9 mouse cellular contexts compared by ENCODE assay signal in the genomic region with DNA sequence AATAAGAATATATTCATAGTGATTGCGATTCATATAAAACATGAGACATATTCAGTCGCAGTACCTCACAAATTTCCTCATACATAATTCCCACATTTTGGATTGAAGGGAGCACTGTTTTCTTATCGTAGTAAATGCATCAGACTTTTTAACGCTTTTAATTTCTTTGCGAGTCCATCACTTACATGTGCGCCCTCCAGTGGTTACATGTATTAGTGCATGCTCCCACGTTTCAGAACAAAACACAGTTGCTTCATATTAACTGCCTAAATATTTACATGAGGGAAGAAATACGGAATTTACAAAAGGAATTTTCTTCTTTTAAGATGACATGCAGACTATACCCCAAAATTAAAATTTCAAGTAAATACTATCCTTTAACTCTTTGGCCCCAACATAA. TPM values are rescaled to one million over a fixed set of nuclear protein-coding genes. Genes with fewer than 3 reads are reported as not detected.
DNase-seq lines count a peak whose midpoint lies in the region; ATAC-seq lines count a peak whose summit lies in the region.
"Had no signal": no experiment of that assay in that cellular context is flagged by ENCODE, and none has a peak within 500 bp of the region (broad histone marks: within the 10 kb centered on the region; RNA-seq: fewer than 3 reads in every experiment).

No protein-coding gene starts in this region.

- DNase-seq in heart, postnatal 4 days = peak; percentile 23
- DNase-seq in heart, embryonic 10.5 days (ENCODE audit: low spot score) = no peak
- DNase-seq in right cerebral cortex, postnatal 4 days = peak; percentile 31
- no peak for DNase-seq in right cerebral cortex, adult 18-20 months
- DNase-seq in c-Kit-positive CD71-negative TER-119-negative erythroid progenitor cells, embryonic 14.5 days (ENCODE audit: low read depth) = peak; percentile 14
- peak; percentile 26 for DNase-seq in lung, postnatal 14 days

- ATAC-seq in activated CD4-positive, CD25-positive, alpha-beta regulatory T cell, adult 4 months = no peak

- H3K36me3 ChIP-seq in heart, embryonic 10.5 days = no peaks in the 10 kb centered on the region
- H3K36me3 ChIP-seq: embryonic facial prominence, embryonic 12.5 days had no signal

- H3K27ac ChIP-seq in heart, embryonic 10.5 days = no peak overlapping the region
- H3K27ac ChIP-seq: embryonic facial prominence, embryonic 12.5 days had no signal

- no peak overlapping the region for H3K4me3 ChIP-seq in heart, embryonic 10.5 days
- H3K4me3 ChIP-seq: embryonic facial prominence, embryonic 12.5 days had no signal

- H3K9me3 ChIP-seq in heart, embryonic 10.5 days = peaks cover under 1% of the 10 kb centered on the region; the same call in 1 of the 2 replicates

- H3K4me1 ChIP-seq in heart, embryonic 10.5 days = no peaks in the 10 kb centered on the region
- H3K4me1 ChIP-seq: embryonic facial prominence, embryonic 12.5 days had no signal

- 0 out of 2 replicates have a peak, but pooled peaks cover under 1% of the 10 kb centered on the region for H3K27me3 ChIP-seq in heart, embryonic 10.5 days (ENCODE audit: insufficient read depth, poor library complexity, severe bottlenecking)

- 21% methylated on average over 8 of the region's 8 CpGs for WGBS in heart, embryonic 10.5 days

RNA-seq across cellular contexts. Expression of a gene that starts 8.4 kb away (rescaled TPM):
- 1 to 10 TPM; 1.2 to 1.6 TPM for total RNA-seq in heart, postnatal 4 days (2021)
- 3.3 and 5.5 TPM in 2 replicates for polyA plus RNA-seq in heart, embryonic 10.5 days (2016; fragmentation: Nextera tagmentation; extraction: Ambion mirVana)
- under 1 TPM in 1 of 2 experiments, not detected in 1; 0.18 TPM for polyA plus RNA-seq in activated CD4-positive, CD25-positive, alpha-beta regulatory T cell, adult 4 months (2017; shearing (Covaris generic))
- total RNA-seq: neutrophil, adult 5-6 weeks had no signal

RNA-seq across cellular contexts. Expression of a gene that starts 36.0 kb away (rescaled TPM):
- 1 to 10 TPM; 5.4 to 5.6 TPM for total RNA-seq in heart, postnatal 4 days (2021)
- polyA plus RNA-seq in heart, embryonic 10.5 days (2016; fragmentation: Nextera tagmentation; extraction: Ambion mirVana) = 18.6 and 24.3 TPM in 2 replicates
- polyA plus RNA-seq in activated CD4-positive, CD25-positive, alpha-beta regulatory T cell, adult 4 months (2017; shearing (Covaris generic)) = under 1 TPM in 1 of 2 experiments, not detected in 1; 0.18 TPM
- total RNA-seq: neutrophil, adult 5-6 weeks had no signal

RNA-seq across cellular contexts. Expression of a gene that starts 51.5 kb away (rescaled TPM):
- under 1 TPM; 0.33 to 0.41 TPM for total RNA-seq in heart, postnatal 4 days (2021)
- polyA plus RNA-seq in heart, embryonic 10.5 days (2016; fragmentation: Nextera tagmentation; extraction: Ambion mirVana) = 1.5 and 4.2 TPM in 2 replicates
- not detected for polyA plus RNA-seq in activated CD4-positive, CD25-positive, alpha-beta regulatory T cell, adult 4 months (2017; shearing (Covaris generic))
- total RNA-seq: neutrophil, adult 5-6 weeks had no signal

Comparison
In these comparisons a context has a peak if more than half of its experiments do, and no peak if none do; other contexts are left out.
1. DNase-seq: peak in heart, postnatal 4 days (single experiment), right cerebral cortex, postnatal 4 days (single experiment), c-Kit-positive CD71-negative TER-119-negative erythroid progenitor cells, embryonic 14.5 days (single experiment) and lung, postnatal 14 days (single experiment); none in heart, embryonic 10.5 days (single experiment) and right cerebral cortex, adult 18-20 months (single experiment).
2. RNA of a gene that starts 36.0 kb away (polyA plus RNA-seq): 18.6 to 24.3 TPM in heart, embryonic 10.5 days; 0.18 TPM in activated CD4-positive, CD25-positive, alpha-beta regulatory T cell, adult 4 months; every median in the first group is over 10 times any median in the second.